Mouse (Mus musculus) lung, postnatal 0 days (tissue): Measurements from ENCODE around the gene Raver2. TPM values are rescaled to one million over a fixed set of nuclear protein-coding genes. Genes with fewer than 3 reads are reported as not detected.
"Not testable (repeated sequence)": the region's sequence is repeated elsewhere in the genome, so short reads cannot be mapped to it uniquely, and the experiment has no call there.

Experiments used
- ATAC-seq: fragments of 200-750 bp; cut with Nextera tagmentation; 2 replicates; pipeline ENCODE4 v1.8.0; 2017; ENCODE audit warnings: moderate library complexity
- DNase-seq: peaks from one replicate; pipeline ENCODE4 v3.0.0-alpha.2; 2016; ENCODE audit warnings: low spot score
- H3K27ac ChIP-seq: fragments of 300-500 bp; sonication (generic); 2 replicates; pipeline ENCODE4 v1.5.1; 2014; ENCODE audit warnings: antibody characterized with exemption, mild to moderate bottlenecking, low read length, mixed read lengths
- H3K27me3 ChIP-seq: fragments of 300-500 bp; sonication (generic); replicated peaks from 2 replicates; pipeline ENCODE4 v1.6.1; 2014; ENCODE audit warnings: low read length, mixed read lengths; ENCODE audit not compliant: insufficient read depth
- H3K36me3 ChIP-seq: fragments of 300-500 bp; sonication (generic); 2 replicates; pipeline ENCODE4 v1.6.1; 2014; ENCODE audit warnings: low read length, mixed read lengths; ENCODE audit not compliant: insufficient read depth
- H3K4me1 ChIP-seq: fragments of 300-500 bp; sonication (generic); 2 replicates; pipeline ENCODE4 v1.6.1; 2014; ENCODE audit warnings: antibody characterized with exemption, low read depth, low read length, mixed read lengths; ENCODE audit not compliant: insufficient read depth
- H3K4me2 ChIP-seq: fragments of 300-500 bp; sonication (generic); replicated peaks from 2 replicates; pipeline ENCODE4 v1.6.1; 2014; ENCODE audit warnings: low read depth, mild to moderate bottlenecking, low read length, moderate library complexity, mixed read lengths
- H3K4me3 ChIP-seq: fragments of 300-500 bp; sonication (generic); 2 replicates; pipeline ENCODE4 v1.5.1; 2014; ENCODE audit warnings: low read depth, low read length
- H3K9ac ChIP-seq: fragments of 300-500 bp; sonication (generic); replicated peaks from 2 replicates; pipeline ENCODE4 v1.6.1; 2014; ENCODE audit warnings: low read depth, mild to moderate bottlenecking
- H3K9me3 ChIP-seq: fragments of 300-500 bp; sonication (generic); 2 replicates; pipeline ENCODE4 v1.6.1; 2016; ENCODE audit warnings: low read length, mixed read lengths
- CTCF ChIP-seq: IDR thresholded peaks from 2 replicates; pipeline ENCODE4 v1.5.1; 2016; ENCODE audit warnings: antibody characterized with exemption, mild to moderate bottlenecking
- EP300 ChIP-seq: IDR thresholded peaks from 2 replicates; pipeline ENCODE4 v1.6.1; 2016; ENCODE audit warnings: antibody characterized with exemption, mild to moderate bottlenecking, control low read depth
- WGBS: fragments of 180-500 bp; shearing (Covaris S2); extraction: QIAGEN DNeasy Blood & Tissue Kit; methylation state at CpG from one replicate; pipeline ENCODE4 v1.1.7; 2014; 5-methylcytosine and 5-hydroxymethylcytosine counted together
- polyA plus RNA-seq: library from polyadenylated mRNA; unstranded; fragments of >200 nt; fragmentation: Nextera tagmentation; extraction: Ambion mirVana; gene quantifications from 2 replicates; pipeline ENCODE4 v1.2.1, GENCODE M21; 2015

The Raver2 gene
- polyA plus RNA-seq, 1 experiment from 2014 or later: 13.0 TPM

DNA sequence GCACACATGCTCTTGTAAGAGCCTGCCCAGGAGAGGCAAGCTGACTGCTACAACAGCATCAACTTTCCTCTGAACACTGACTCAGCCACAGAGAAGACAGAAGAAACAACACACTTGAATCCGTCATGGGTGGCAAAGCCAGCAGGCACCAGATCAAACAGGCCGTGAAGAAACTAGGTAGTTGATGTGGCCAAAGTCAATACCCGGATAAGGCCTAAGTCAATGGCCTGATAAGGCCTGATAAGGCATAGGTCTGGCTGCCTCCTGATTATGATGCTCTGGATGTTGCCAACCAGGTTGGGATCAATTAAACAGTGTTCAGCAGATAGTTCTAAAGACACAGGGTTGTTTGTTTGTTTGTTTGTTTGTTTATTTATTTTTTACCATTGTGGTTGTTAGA is 17.3 kb downstream of the Raver2 start:
- Histone ChIP-seq H3K4me3 (no peak overlapping the region), H3K4me2 (no peak overlapping the region), H3K36me3 (no peaks in the 10 kb centered on the region), H3K4me1 (0 out of 2 replicates have a peak, but pooled peaks cover 5% of the 10 kb centered on the region), H3K9ac (no peak overlapping the region), H3K27me3 (no peaks in the 10 kb centered on the region), H3K9me3 (no peaks in the 10 kb centered on the region), H3K27ac (no peak overlapping the region)
- TF ChIP-seq EP300: no peak
- TF ChIP-seq CTCF: no peak
- peak; percentile 11 for DNase-seq
- 0 out of 2 replicates have a peak, but pooled peaks have one; percentile 17 for ATAC-seq
- WGBS: 56% methylated on average over 3 of the region's 3 CpGs

DNA sequence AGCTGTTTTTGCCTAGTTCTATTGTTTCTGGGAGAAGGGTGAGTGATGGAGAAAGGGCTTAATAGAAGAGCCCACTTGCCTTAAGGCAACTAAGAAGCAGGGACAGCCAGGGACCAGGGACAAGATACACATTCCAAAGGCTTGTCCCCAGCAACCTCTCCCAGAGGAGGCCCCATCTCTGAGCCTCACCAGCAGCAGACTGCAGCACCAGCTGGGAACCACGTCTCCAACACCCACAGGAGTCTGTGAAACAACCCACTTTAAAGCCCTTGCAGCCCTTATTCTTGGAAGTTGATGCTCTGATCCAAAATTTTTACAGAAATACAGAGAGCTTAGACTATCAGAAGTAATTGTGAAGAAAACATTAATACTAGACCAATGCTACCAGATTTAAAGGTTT is 18.9 kb downstream of the Raver2 start:
- DNase-seq: peak; percentile 14
- H3K27me3 ChIP-seq: no peaks in the 10 kb centered on the region
- ATAC-seq: no peak
- H3K9ac ChIP-seq: no peak overlapping the region
- no peaks in the 10 kb centered on the region for H3K36me3 ChIP-seq
- no peaks in the 10 kb centered on the region for H3K9me3 ChIP-seq
- no peak overlapping the region for H3K4me3 ChIP-seq
- TF ChIP-seq EP300: no peak
- no peak for TF ChIP-seq CTCF
- no peaks in the 10 kb centered on the region for H3K4me1 ChIP-seq
- WGBS: 68% methylated on average over 1 of the region's 1 CpGs
- no peak overlapping the region for H3K27ac ChIP-seq
- H3K4me2 ChIP-seq: no peak overlapping the region

GRCm38 (mm10) chr4:101090630-101091029 is 21.8 kb downstream of the Raver2 start:
- not testable (repeated sequence) for H3K4me2 ChIP-seq, H3K4me1 ChIP-seq, ATAC-seq, H3K27me3 ChIP-seq, H3K27ac ChIP-seq, H3K4me3 ChIP-seq, H3K9ac ChIP-seq, DNase-seq, H3K9me3 ChIP-seq, H3K36me3 ChIP-seq
- WGBS: 90% methylated on average over 3 of the region's 3 CpGs
- TF ChIP-seq CTCF: peak; percentile 29

GRCm38 (mm10) chr4:101093292-101093691 is 24.5 kb downstream of the Raver2 start:
- DNase-seq (no peak), ATAC-seq (no peak)
- H3K36me3 ChIP-seq: no peaks in the 10 kb centered on the region
- 44% methylated on average over 9 of the region's 10 CpGs for WGBS
- no peak overlapping the region for H3K4me2 ChIP-seq
- H3K27me3 ChIP-seq: no peaks in the 10 kb centered on the region
- TF ChIP-seq EP300: no peak
- TF ChIP-seq CTCF: no peak
- peaks cover 4% of the 10 kb centered on the region; the same call in 1 of the 2 replicates for H3K4me1 ChIP-seq
- no peaks in the 10 kb centered on the region for H3K9me3 ChIP-seq
- no peak overlapping the region for H3K9ac ChIP-seq
- H3K4me3 ChIP-seq: no peak overlapping the region
- H3K27ac ChIP-seq: no peak overlapping the region

- ATAC-seq: no peak
- no peak for TF ChIP-seq EP300
- TF ChIP-seq CTCF: no peak
- no peak overlapping the region for H3K4me2 ChIP-seq
Observed at GRCm38 (mm10) chr4:101107122-101107521, 38.3 kb downstream of the Raver2 start.

GRCm38 (mm10) chr4:101121002-101121401 is 52.2 kb downstream of the Raver2 start:
- H3K9ac ChIP-seq: no peak overlapping the region
- H3K9me3 ChIP-seq: no peaks in the 10 kb centered on the region
- no peak overlapping the region for H3K4me2 ChIP-seq
- DNase-seq (peak; percentile 74), ATAC-seq (peak; percentile 87)
- no peak overlapping the region for H3K4me3 ChIP-seq
- H3K4me1 ChIP-seq: no peaks in the 10 kb centered on the region
- 55% methylated on average over 7 of the region's 7 CpGs for WGBS
- no peaks in the 10 kb centered on the region for H3K36me3 ChIP-seq
- H3K27ac ChIP-seq: peak overlapping the region; percentile 23; the same call in 1 of the 2 replicates
- H3K27me3 ChIP-seq: no peaks in the 10 kb centered on the region
- peak; percentile 99 for TF ChIP-seq EP300
- TF ChIP-seq CTCF: no peak

More at GRCm38 (mm10) chr4:101107122-101107521, 38.3 kb downstream of the Raver2 start:
- H3K9me3 ChIP-seq: 0 out of 2 replicates have a peak, but pooled peaks cover 2% of the 10 kb centered on the region
- H3K9ac ChIP-seq: no peak overlapping the region
- 83% methylated on average over 12 of the region's 12 CpGs for WGBS
- no peak for DNase-seq
- no peaks in the 10 kb centered on the region for H3K4me1 ChIP-seq
- H3K36me3 ChIP-seq: 0 out of 2 replicates have a peak, but pooled peaks cover 10% of the 10 kb centered on the region
- no peak overlapping the region for H3K4me3 ChIP-seq
- H3K27me3 ChIP-seq: no peaks in the 10 kb centered on the region
- no peak overlapping the region for H3K27ac ChIP-seq

- 91% methylated on average over 8 of the region's 8 CpGs for WGBS
- ATAC-seq (no peak), DNase-seq (no peak)
- no peak overlapping the region for H3K27ac ChIP-seq
- H3K9me3 ChIP-seq: no peaks in the 10 kb centered on the region
- H3K27me3 ChIP-seq: no peaks in the 10 kb centered on the region
- no peak for TF ChIP-seq CTCF
- TF ChIP-seq EP300: no peak
- H3K4me1 ChIP-seq: no peaks in the 10 kb centered on the region
- H3K4me3 ChIP-seq: no peak overlapping the region
- no peaks in the 10 kb centered on the region for H3K36me3 ChIP-seq
- no peak overlapping the region for H3K4me2 ChIP-seq
- no peak overlapping the region for H3K9ac ChIP-seq
Observed at GRCm38 (mm10) chr4:101135013-101135412, 66.2 kb downstream of the Raver2 start.
